Mouse (Mus musculus): ENCODE measurements around the gene Amigo2. TPM values are rescaled to one million over a fixed set of nuclear protein-coding genes. Genes with fewer than 3 reads are reported as not detected.

Amigo2 gene
- polyA plus RNA-seq (2012; rRNA removed) = 1.3 and 1.4 TPM in 2 replicates

DNA sequence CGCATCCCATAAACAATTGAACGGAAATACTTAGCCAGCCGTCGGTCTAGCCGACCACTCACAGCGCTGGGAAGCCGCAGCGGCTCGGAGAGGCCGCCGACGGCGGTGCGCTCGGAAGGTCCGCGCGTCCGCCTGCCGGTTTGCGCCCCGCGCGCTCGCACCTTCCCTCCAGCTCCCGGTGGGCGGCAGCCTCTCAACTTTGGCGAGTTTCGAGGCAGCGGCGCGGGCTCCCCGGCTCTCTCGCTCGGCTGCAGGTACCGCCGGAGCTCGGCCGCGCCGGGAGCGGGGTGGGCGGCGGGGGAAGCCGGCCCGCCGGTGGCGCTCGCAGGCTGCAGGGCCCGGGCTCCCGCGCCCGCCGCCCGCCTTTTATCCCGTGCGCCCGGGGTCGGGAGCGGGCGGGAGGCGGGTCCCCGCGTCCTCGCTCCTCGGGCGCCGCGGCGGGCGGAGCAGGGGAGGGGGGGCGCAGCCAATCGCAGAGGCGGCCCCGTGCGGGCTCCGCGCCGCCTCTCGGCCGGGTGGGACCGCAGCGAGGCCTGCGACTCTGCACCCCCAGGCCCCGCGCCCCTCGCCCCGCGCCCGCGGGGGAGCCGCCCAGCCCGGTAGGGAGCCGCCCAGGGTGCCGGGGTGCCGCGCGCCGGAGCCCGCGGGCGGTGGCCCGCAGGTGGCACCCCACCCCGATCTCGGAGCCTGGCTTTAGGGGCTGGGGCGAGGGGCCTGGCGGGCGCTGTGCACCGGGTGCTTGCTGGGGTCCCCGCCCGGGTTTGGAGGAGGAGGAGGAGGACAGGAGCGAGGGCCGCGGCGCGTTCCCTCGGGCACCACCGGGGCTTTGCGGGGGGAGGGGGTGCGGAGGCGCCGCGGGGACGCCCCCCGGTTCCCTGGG lies at the start of gene Amigo2, which contains the start of gene Pced1b:
Gene Amigo2, minus strand, starts transcription at position 377 of the 880 bp plus-strand sequence.
Gene Pced1b, plus strand, starts transcription at position 197 of the 880 bp plus-strand sequence.

Other genes starting within 250 kb of the Amigo2 start
- gene Slc38a4, start 191.3 kb downstream of the Amigo2 start, polyA plus RNA-seq (2012; rRNA removed) = 0.44 and 0.51 TPM in 2 replicates
- 3.8 and 4.1 TPM in 2 replicates for gene Pced1b, start 180 bp downstream of the Amigo2 start, polyA plus RNA-seq (2012; rRNA removed)

All from colon, adult 2 months (tissue).